Mouse (Mus musculus): Measurements from ENCODE around the gene Ankrd10.

- no peak for TF ChIP-seq CTCF (IDR thresholded peaks at IDR 0.05; ENCODE audit: borderline replicate concordance, extremely low read depth, insufficient read depth, insufficient read length)
- TF ChIP-seq POLR2A (IDR thresholded peaks at IDR 0.05; ENCODE audit: borderline replicate concordance, extremely low read depth, insufficient read depth, insufficient read length, poor library complexity, severe bottlenecking), result no peak
Measured at GRCm38 (mm10) chr8:11575604-11576384, 59.8 kb downstream of the Ankrd10 start.

Data from brain, embryonic 14.5 days (tissue).